Mouse (Mus musculus) hindbrain, embryonic 11.5 days (tissue): ENCODE measurements at regions not wholly inside any gene's neighbourhood (a gene's known extent, or its start where the extent isn't known, plus 50 kb on each side); places are given as distances from the start of the nearest gene placed in this dataset.

Experiments
- ATAC-seq: fragments of 200-750 bp; cut with Nextera tagmentation; 2 replicates; pipeline ENCODE4 v1.8.0; 2017; ENCODE audit warnings: mild to moderate bottlenecking, moderate TSS enrichment, moderate library complexity; ENCODE audit not compliant: low FRiP score
- DNase-seq: peaks from one replicate; pipeline ENCODE4 v3.0.0-alpha.2; 2015; ENCODE audit warnings: low spot score
- H3K27ac ChIP-seq: fragments of 300-500 bp; sonication (generic); 2 replicates; pipeline ENCODE4 v1.5.1; 2014; ENCODE audit warnings: mild to moderate bottlenecking, low read depth, low read length
- H3K27me3 ChIP-seq: fragments of 300-500 bp; sonication (generic); 2 replicates; pipeline ENCODE4 v1.6.1; 2014; ENCODE audit warnings: mild to moderate bottlenecking, low read length, moderate library complexity, mixed read lengths; ENCODE audit not compliant: control insufficient read depth, insufficient read depth
- H3K36me3 ChIP-seq: fragments of 300-500 bp; sonication (generic); 2 replicates; pipeline ENCODE4 v1.6.1; 2014; ENCODE audit warnings: mild to moderate bottlenecking, low read length, moderate library complexity, mixed read lengths; ENCODE audit not compliant: control insufficient read depth, insufficient read depth
- H3K4me1 ChIP-seq: fragments of 300-500 bp; sonication (generic); replicated peaks from 2 replicates; pipeline ENCODE4 v1.6.1; 2014; ENCODE audit warnings: low read length, mixed read lengths; ENCODE audit not compliant: control insufficient read depth, insufficient read depth
- H3K4me2 ChIP-seq: fragments of 300-500 bp; sonication (generic); replicated peaks from 2 replicates; pipeline ENCODE4 v1.6.1; 2014; ENCODE audit warnings: mild to moderate bottlenecking, low read depth, low read length
- H3K4me3 ChIP-seq: fragments of 300-500 bp; sonication (generic); 2 replicates; pipeline ENCODE4 v1.5.1; 2014; ENCODE audit warnings: low read depth, low read length
- H3K9ac ChIP-seq: fragments of 300-500 bp; sonication (generic); 2 replicates; pipeline ENCODE4 v1.6.1; 2014; ENCODE audit warnings: low read depth, low read length
- H3K9me3 ChIP-seq: fragments of 300-500 bp; sonication (generic); 2 replicates; pipeline ENCODE4 v1.6.1; 2016; ENCODE audit warnings: low read length; ENCODE audit not compliant: control insufficient read depth
- WGBS: fragments of 180-500 bp; shearing (Covaris S2); extraction: QIAGEN DNeasy Blood & Tissue Kit; methylation state at CpG from one replicate; pipeline ENCODE4 v1.1.7; 2014; 5-methylcytosine and 5-hydroxymethylcytosine counted together

GRCm38 (mm10) chr4:80628271-80628670 is 205.7 kb upstream of the Tyrp1 start:
- H3K36me3 ChIP-seq, result no peaks in the 10 kb centered on the region
- H3K9me3 ChIP-seq, result no peaks in the 10 kb centered on the region
- WGBS, result 75% methylated on average over 4 of the region's 4 CpGs
- no peak overlapping the region for H3K9ac ChIP-seq
- no peak overlapping the region for H3K4me3 ChIP-seq
- H3K27me3 ChIP-seq, result no peaks in the 10 kb centered on the region
- no peaks in the 10 kb centered on the region for H3K4me1 ChIP-seq
- DNase-seq (no peak), ATAC-seq (no peak)
- no peak overlapping the region for H3K4me2 ChIP-seq
- H3K27ac ChIP-seq, result no peak overlapping the region

- DNase-seq (no peak), ATAC-seq (no peak)
- H3K36me3 ChIP-seq, result no peaks in the 10 kb centered on the region
- H3K27ac ChIP-seq, result no peak overlapping the region
- 80% methylated on average over 1 of the region's 1 CpGs for WGBS
- H3K27me3 ChIP-seq, result no peaks in the 10 kb centered on the region
- no peak overlapping the region for H3K4me3 ChIP-seq
- no peak overlapping the region for H3K4me2 ChIP-seq
- no peaks in the 10 kb centered on the region for H3K4me1 ChIP-seq
- no peaks in the 10 kb centered on the region for H3K9me3 ChIP-seq
- no peak overlapping the region for H3K9ac ChIP-seq
Observed at GRCm38 (mm10) chr4:80629251-80629650, 204.7 kb upstream of the Tyrp1 start.

- H3K9me3 ChIP-seq, result no peaks in the 10 kb centered on the region
- H3K36me3 ChIP-seq, result no peaks in the 10 kb centered on the region
- no peak overlapping the region for H3K4me3 ChIP-seq
- no peak overlapping the region for H3K4me2 ChIP-seq
- no peaks in the 10 kb centered on the region for H3K4me1 ChIP-seq
- DNase-seq (no peak), ATAC-seq (no peak)
- no peaks in the 10 kb centered on the region for H3K27me3 ChIP-seq
- H3K9ac ChIP-seq, result no peak overlapping the region
- H3K27ac ChIP-seq, result no peak overlapping the region
Observed at GRCm38 (mm10) chr4:80630260-80630659, 203.7 kb upstream of the Tyrp1 start.

GRCm38 (mm10) chr4:80631041-80631440 is 202.9 kb upstream of the Tyrp1 start:
- H3K4me2 ChIP-seq, result no peak overlapping the region
- no peak overlapping the region for H3K4me3 ChIP-seq
- no peaks in the 10 kb centered on the region for H3K4me1 ChIP-seq

GRCm38 (mm10) chr4:80631441-80631840 is 202.5 kb upstream of the Tyrp1 start:
- H3K36me3 ChIP-seq, result no peaks in the 10 kb centered on the region
- WGBS, result 80% methylated on average over 4 of the region's 4 CpGs
- no peak for ATAC-seq

More at GRCm38 (mm10) chr4:80631041-80631440, 202.9 kb upstream of the Tyrp1 start:
- ATAC-seq, result no peak
- 82% methylated on average over 4 of the region's 4 CpGs for WGBS
- no peak for DNase-seq
- no peak overlapping the region for H3K9ac ChIP-seq
- H3K27me3 ChIP-seq, result no peaks in the 10 kb centered on the region
- no peak overlapping the region for H3K27ac ChIP-seq
- H3K9me3 ChIP-seq, result no peaks in the 10 kb centered on the region
- H3K36me3 ChIP-seq, result no peaks in the 10 kb centered on the region

GRCm38 (mm10) chr4:80638381-80638780 is 195.5 kb upstream of the Tyrp1 start:
- no peak overlapping the region for H3K4me2 ChIP-seq
- H3K36me3 ChIP-seq, result no peaks in the 10 kb centered on the region
- H3K4me3 ChIP-seq, result no peak overlapping the region
- ATAC-seq, result no peak
- H3K27ac ChIP-seq, result no peak overlapping the region
- H3K9ac ChIP-seq, result no peak overlapping the region
- H3K9me3 ChIP-seq, result no peaks in the 10 kb centered on the region
- H3K4me1 ChIP-seq, result no peaks in the 10 kb centered on the region
- H3K27me3 ChIP-seq, result no peaks in the 10 kb centered on the region
- DNase-seq, result no peak

More at GRCm38 (mm10) chr4:80631441-80631840, 202.5 kb upstream of the Tyrp1 start:
- Histone ChIP-seq H3K9ac (no peak overlapping the region), H3K4me1 (no peaks in the 10 kb centered on the region), H3K27me3 (no peaks in the 10 kb centered on the region), H3K4me2 (no peak overlapping the region), H3K4me3 (no peak overlapping the region), H3K9me3 (no peaks in the 10 kb centered on the region), H3K27ac (no peak overlapping the region)
- no peak for DNase-seq
